Mouse (Mus musculus) hindbrain, embryonic 16.5 days (tissue): ENCODE measurements at regions not wholly inside any gene's neighbourhood (a gene's known extent, or its start where the extent isn't known, plus 50 kb on each side); places are given as distances from the start of the nearest gene placed in this dataset.

Experiments used
- ATAC-seq: fragments of 200-750 bp; cut with Nextera tagmentation; 2 replicates; pipeline ENCODE4 v1.8.0; 2017; ENCODE audit warnings: moderate TSS enrichment, moderate library complexity
- H3K27ac ChIP-seq: fragments of 300-500 bp; sonication (generic); 2 replicates; pipeline ENCODE4 v1.5.1; 2014; ENCODE audit warnings: low read depth, mild to moderate bottlenecking, control low read depth, low read length, moderate library complexity
- H3K27me3 ChIP-seq: fragments of 300-500 bp; sonication (generic); replicated peaks from 2 replicates; pipeline ENCODE4 v1.6.1; 2014; ENCODE audit warnings: low read length; ENCODE audit not compliant: control insufficient read depth, insufficient read depth
- H3K36me3 ChIP-seq: fragments of 300-500 bp; sonication (generic); 2 replicates; pipeline ENCODE4 v1.6.1; 2014; ENCODE audit warnings: mild to moderate bottlenecking, low read length, moderate library complexity, mixed read lengths; ENCODE audit not compliant: control insufficient read depth, insufficient read depth
- H3K4me1 ChIP-seq: fragments of 300-500 bp; sonication (generic); 2 replicates; pipeline ENCODE4 v1.6.1; 2014; ENCODE audit warnings: low read depth, low read length; ENCODE audit not compliant: control insufficient read depth, insufficient read depth
- H3K4me2 ChIP-seq: fragments of 300-500 bp; sonication (generic); 2 replicates; pipeline ENCODE4 v1.6.1; 2014; ENCODE audit warnings: mild to moderate bottlenecking, low read length, control low read depth, moderate library complexity
- H3K4me3 ChIP-seq: fragments of 300-500 bp; sonication (generic); 2 replicates; pipeline ENCODE4 v1.5.1; 2014; ENCODE audit warnings: mild to moderate bottlenecking, low read length, control low read depth, moderate library complexity
- H3K9ac ChIP-seq: fragments of 300-500 bp; sonication (generic); 2 replicates; pipeline ENCODE4 v1.6.1; 2014; ENCODE audit warnings: low read depth, mild to moderate bottlenecking, control low read depth, low read length, moderate library complexity
- H3K9me3 ChIP-seq: fragments of 300-500 bp; sonication (generic); 2 replicates; pipeline ENCODE4 v1.6.1; 2014; ENCODE audit warnings: mild to moderate bottlenecking, low read length, moderate library complexity; ENCODE audit not compliant: control insufficient read depth
- WGBS: fragments of 180-500 bp; shearing (Covaris S2); extraction: QIAGEN DNeasy Blood & Tissue Kit; methylation state at CpG from one replicate; pipeline ENCODE4 v1.1.7; 2014; 5-methylcytosine and 5-hydroxymethylcytosine counted together

GRCm38 (mm10) chr3:52210556-52211302, 57.4 kb upstream of the Foxo1 start:
- Histone ChIP-seq H3K4me1 (peaks cover 5% of the 10 kb centered on the region; the same call in 1 of the 2 replicates), H3K9me3 (0 out of 2 replicates have a peak, but pooled peaks cover 2% of the 10 kb centered on the region), H3K4me3 (peak overlapping the region; percentile 19), H3K36me3 (no peaks in the 10 kb centered on the region), H3K9ac (peak overlapping the region; percentile 41; the same call in 1 of the 2 replicates), H3K27ac (no peak overlapping the region), H3K27me3 (no peaks in the 10 kb centered on the region), H3K4me2 (peak overlapping the region; percentile 50)
- WGBS, result 18% methylated on average over 24 of the region's 24 CpGs
- no peak for ATAC-seq

- WGBS, result 22% methylated on average over 6 of the region's 6 CpGs
- ATAC-seq, result no peak
- no peak overlapping the region; the same call in 1 of the 2 replicates for H3K4me3 ChIP-seq
Observed at GRCm38 (mm10) chr3:52211303-52211695, 56.8 kb upstream of the Foxo1 start.

DNA sequence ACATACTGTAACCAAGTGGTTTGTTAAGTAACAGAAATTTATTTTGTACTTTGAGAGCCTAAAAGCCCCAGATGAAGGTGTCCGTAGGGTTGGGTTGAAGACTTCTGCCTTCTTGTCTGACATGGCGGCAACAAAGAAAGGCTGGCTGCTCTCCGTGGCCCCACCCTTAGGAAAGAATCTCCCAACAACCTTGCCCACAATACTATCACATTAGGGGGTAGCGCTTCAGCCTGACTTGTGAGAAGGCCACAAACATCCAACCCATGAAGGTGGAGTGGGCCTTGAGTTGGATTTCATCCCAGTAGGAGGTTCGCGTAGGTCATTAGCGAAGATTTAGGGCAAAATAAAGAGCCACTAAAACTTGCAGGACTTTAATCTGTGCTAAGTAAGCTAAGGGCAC, 54.0 kb upstream of the Foxo1 start:
- Histone ChIP-seq H3K9ac (no peak overlapping the region), H3K9me3 (0 out of 2 replicates have a peak, but pooled peaks cover 2% of the 10 kb centered on the region), H3K36me3 (no peaks in the 10 kb centered on the region), H3K27me3 (no peaks in the 10 kb centered on the region), H3K27ac (no peak overlapping the region), H3K4me3 (no peak overlapping the region), H3K4me2 (no peak overlapping the region), H3K4me1 (peaks cover 5% of the 10 kb centered on the region; the same call in 1 of the 2 replicates)
- ATAC-seq, result no peak
- WGBS, result 96% methylated on average over 7 of the region's 7 CpGs

More at GRCm38 (mm10) chr3:52211303-52211695, 56.8 kb upstream of the Foxo1 start:
- Histone ChIP-seq H3K27ac (no peak overlapping the region), H3K27me3 (no peaks in the 10 kb centered on the region), H3K4me2 (peak overlapping the region; percentile 50), H3K9ac (no peak overlapping the region), H3K9me3 (0 out of 2 replicates have a peak, but pooled peaks cover 2% of the 10 kb centered on the region), H3K4me1 (peaks cover 5% of the 10 kb centered on the region; the same call in 1 of the 2 replicates), H3K36me3 (no peaks in the 10 kb centered on the region)

DNA sequence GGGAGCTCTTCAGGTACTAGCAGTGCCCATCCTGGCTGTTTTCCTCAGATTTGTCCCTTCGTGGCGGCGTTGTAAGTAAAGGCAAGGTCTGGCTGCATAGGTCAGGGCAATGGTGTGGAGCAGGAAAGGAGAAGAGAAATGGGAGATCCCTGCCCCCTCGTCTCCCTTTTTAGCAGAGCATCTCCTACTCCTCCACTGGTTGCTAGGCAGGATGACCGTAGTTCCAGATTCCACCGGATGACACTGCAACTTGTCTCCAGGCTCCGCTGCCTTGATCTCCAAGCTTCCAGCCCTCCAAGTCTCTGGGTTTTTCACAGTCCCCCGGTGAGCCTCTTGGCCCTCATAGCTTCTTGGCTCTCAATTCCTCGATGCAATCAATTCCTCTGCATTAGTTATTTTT, 53.1 kb upstream of the Foxo1 start:
- 93% methylated on average over 9 of the region's 9 CpGs for WGBS
- H3K9ac ChIP-seq, result no peak overlapping the region
- H3K27me3 ChIP-seq, result no peaks in the 10 kb centered on the region
- H3K27ac ChIP-seq, result no peak overlapping the region
- H3K4me3 ChIP-seq, result no peak overlapping the region
- no peak overlapping the region for H3K4me2 ChIP-seq
- H3K4me1 ChIP-seq, result peaks cover 5% of the 10 kb centered on the region; the same call in 1 of the 2 replicates
- 0 out of 2 replicates have a peak, but pooled peaks cover 2% of the 10 kb centered on the region for H3K9me3 ChIP-seq
- H3K36me3 ChIP-seq, result no peaks in the 10 kb centered on the region
- no peak for ATAC-seq
